Mouse (Mus musculus): ENCODE data around the gene Grik5.
A peak's percentile ranks its signal among the peaks of the same experiment; 100 is the strongest.
"Not testable (repeated sequence)": the region's sequence is repeated elsewhere in the genome, so short reads cannot be mapped to it uniquely, and the experiment has no call there.

Grik5 gene

GRCm38 (mm10) chr7:25067909-25068656 lies 4.1 kb downstream of the Grik5 start:
- DNase-seq (ENCODE audit: low read depth, low spot score): no peak
- H3K36me3 ChIP-seq (ENCODE audit: control insufficient read depth, insufficient read depth, low read length, poor library complexity, severe bottlenecking): no peaks in the 10 kb centered on the region
- peaks cover 4% of the 10 kb centered on the region; the same call in 1 of the 2 replicates for H3K27me3 ChIP-seq (ENCODE audit: control insufficient read depth, insufficient read depth, low read length, poor library complexity, severe bottlenecking)

DNA sequence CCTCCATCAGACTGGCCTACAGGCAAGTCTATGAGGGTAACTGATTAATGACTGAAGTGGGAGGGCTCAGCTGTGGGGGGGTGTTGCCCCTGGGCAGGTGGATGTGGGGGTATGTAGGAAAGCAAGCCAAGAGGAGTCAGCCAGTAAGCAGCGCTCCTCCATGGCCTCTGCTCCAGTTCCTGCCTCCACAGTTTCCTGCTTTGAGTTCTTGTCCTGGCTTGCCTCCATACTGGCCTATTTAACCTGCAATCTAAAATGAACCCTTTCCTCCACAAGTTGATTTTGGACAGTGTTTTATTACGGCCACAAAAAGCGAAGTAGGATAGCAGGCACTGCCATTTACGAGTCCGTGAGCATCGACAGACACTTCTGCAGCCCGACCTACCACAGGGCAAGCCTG lies 4.8 kb downstream of the Grik5 start:
- H3K36me3 ChIP-seq (ENCODE audit: control insufficient read depth, insufficient read depth, low read length, poor library complexity, severe bottlenecking): no peaks in the 10 kb centered on the region
- DNase-seq (ENCODE audit: low read depth, low spot score): no peak
- H3K27me3 ChIP-seq (ENCODE audit: control insufficient read depth, insufficient read depth, low read length, poor library complexity, severe bottlenecking): no peaks in the 10 kb centered on the region; the same call in 1 of the 2 replicates

GRCm38 (mm10) chr7:25063900-25064299 lies 8.2 kb downstream of the Grik5 start:
- Histone ChIP-seq H3K27me3 (ENCODE audit: control insufficient read depth, insufficient read depth, low read length, poor library complexity, severe bottlenecking) (no peaks in the 10 kb centered on the region), H3K36me3 (ENCODE audit: control insufficient read depth, insufficient read depth, low read length, poor library complexity, severe bottlenecking) (no peaks in the 10 kb centered on the region)
- no peak for DNase-seq (ENCODE audit: low read depth, low spot score)

GRCm38 (mm10) chr7:25063346-25063745 lies 8.8 kb downstream of the Grik5 start:
- Histone ChIP-seq H3K27me3 (ENCODE audit: control insufficient read depth, insufficient read depth, low read length, poor library complexity, severe bottlenecking) (no peaks in the 10 kb centered on the region), H3K36me3 (ENCODE audit: control insufficient read depth, insufficient read depth, low read length, poor library complexity, severe bottlenecking) (no peaks in the 10 kb centered on the region)
- DNase-seq (ENCODE audit: low read depth, low spot score): no peak

DNA sequence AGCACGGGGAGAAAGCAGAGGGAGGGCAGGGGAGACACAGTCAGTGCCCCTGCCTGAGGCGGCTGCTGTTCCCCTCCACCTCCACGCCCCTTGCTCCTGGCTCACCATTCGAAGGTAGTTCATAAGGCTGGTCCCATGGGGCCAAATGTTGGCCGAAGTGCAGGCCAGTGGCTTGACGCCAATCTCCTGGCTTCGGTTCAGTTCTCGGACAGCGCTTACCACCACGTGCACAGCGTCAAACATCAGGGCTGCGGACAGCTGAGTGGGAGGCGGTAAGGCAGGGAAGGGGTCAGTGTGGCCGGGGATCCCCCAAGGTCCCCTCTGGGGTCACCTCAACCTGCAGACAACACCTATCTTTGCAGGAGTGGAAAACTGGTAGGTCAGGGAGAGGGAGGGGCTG lies 13.3 kb downstream of the Grik5 start:
- no peak for DNase-seq (ENCODE audit: low read depth, low spot score)
- Histone ChIP-seq H3K36me3 (ENCODE audit: control insufficient read depth, insufficient read depth, low read length, poor library complexity, severe bottlenecking) (no peaks in the 10 kb centered on the region), H3K27me3 (ENCODE audit: control insufficient read depth, insufficient read depth, low read length, poor library complexity, severe bottlenecking) (no peaks in the 10 kb centered on the region)

GRCm38 (mm10) chr7:25058394-25058793 lies 13.8 kb downstream of the Grik5 start:
- H3K27me3 ChIP-seq (ENCODE audit: control insufficient read depth, insufficient read depth, low read length, poor library complexity, severe bottlenecking): no peaks in the 10 kb centered on the region
- no peak for DNase-seq (ENCODE audit: low read depth, low spot score)

GRCm38 (mm10) chr7:25057888-25058287 lies 14.3 kb downstream of the Grik5 start:
- H3K27me3 ChIP-seq (ENCODE audit: control insufficient read depth, insufficient read depth, low read length, poor library complexity, severe bottlenecking): no peaks in the 10 kb centered on the region
- DNase-seq (ENCODE audit: low read depth, low spot score): no peak
- no peaks in the 10 kb centered on the region for H3K36me3 ChIP-seq (ENCODE audit: control insufficient read depth, insufficient read depth, low read length, poor library complexity, severe bottlenecking)

More at GRCm38 (mm10) chr7:25058394-25058793, 13.8 kb downstream of the Grik5 start:
- H3K36me3 ChIP-seq (ENCODE audit: control insufficient read depth, insufficient read depth, low read length, poor library complexity, severe bottlenecking): no peaks in the 10 kb centered on the region

- no peak for DNase-seq (ENCODE audit: low read depth, low spot score)
- Histone ChIP-seq H3K27me3 (ENCODE audit: control insufficient read depth, insufficient read depth, low read length, poor library complexity, severe bottlenecking) (no peaks in the 10 kb centered on the region), H3K36me3 (ENCODE audit: control insufficient read depth, insufficient read depth, low read length, poor library complexity, severe bottlenecking) (no peaks in the 10 kb centered on the region)
Observed at GRCm38 (mm10) chr7:25056951-25057350, 15.2 kb downstream of the Grik5 start.

GRCm38 (mm10) chr7:25052587-25052986 lies 19.6 kb downstream of the Grik5 start:
- H3K36me3 ChIP-seq (ENCODE audit: control insufficient read depth, insufficient read depth, low read length, poor library complexity, severe bottlenecking): no peaks in the 10 kb centered on the region
- DNase-seq (ENCODE audit: low read depth, low spot score): no peak
- H3K27me3 ChIP-seq (ENCODE audit: control insufficient read depth, insufficient read depth, low read length, poor library complexity, severe bottlenecking): no peaks in the 10 kb centered on the region

DNA sequence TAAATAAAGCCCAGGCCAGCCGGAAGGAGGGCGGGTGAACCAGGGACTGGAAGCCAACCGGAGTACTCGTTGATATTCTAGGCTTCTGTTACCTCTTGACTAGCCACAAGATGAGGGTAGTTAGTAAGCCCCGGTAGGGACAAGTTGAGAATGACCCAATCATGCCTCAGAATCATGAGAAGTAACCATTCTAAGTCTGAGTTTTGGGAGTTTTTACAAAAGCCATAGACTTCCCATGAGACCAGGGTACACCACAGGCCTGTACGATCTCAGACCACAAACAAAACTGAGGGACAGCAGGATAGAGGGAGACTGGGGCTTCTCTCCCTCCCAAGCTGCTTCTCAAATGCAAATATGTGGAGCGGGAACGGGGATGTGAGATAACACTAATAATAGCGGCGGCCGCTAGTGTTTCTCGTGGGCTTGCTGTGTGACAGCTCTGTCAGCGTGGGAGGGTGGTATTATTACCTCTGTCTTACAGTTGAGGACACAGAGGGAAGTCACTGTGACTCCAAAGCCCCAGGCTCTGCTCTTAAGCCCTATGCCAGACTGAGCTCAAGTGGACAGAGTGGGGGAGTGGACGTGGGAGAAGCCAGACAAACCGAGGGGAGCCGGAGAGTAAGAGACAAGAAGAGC lies 22.7 kb downstream of the Grik5 start:
- Histone ChIP-seq H3K27me3 (ENCODE audit: control insufficient read depth, insufficient read depth, low read length, poor library complexity, severe bottlenecking) (no peaks in the 10 kb centered on the region), H3K36me3 (ENCODE audit: control insufficient read depth, insufficient read depth, low read length, poor library complexity, severe bottlenecking) (no peaks in the 10 kb centered on the region)
- no peak for DNase-seq (ENCODE audit: low read depth, low spot score)

DNA sequence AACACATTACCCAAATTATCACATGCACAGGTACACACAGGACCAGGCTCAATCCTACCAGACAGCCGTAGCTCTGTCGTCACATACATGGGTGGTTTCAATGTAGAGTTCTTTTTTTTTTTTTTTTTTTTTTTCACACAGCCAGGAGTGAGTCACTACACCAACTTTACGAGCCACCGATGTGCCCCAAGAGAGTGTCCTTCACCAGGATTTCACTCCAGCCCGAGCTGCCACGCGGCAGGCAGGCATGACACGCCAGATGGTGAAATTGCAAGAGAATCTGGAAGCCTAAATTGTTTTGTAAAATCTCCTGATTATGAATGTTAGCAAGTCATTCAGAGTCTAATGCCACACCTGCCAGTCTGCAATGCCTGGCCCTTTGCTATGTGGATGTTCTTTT lies 24.8 kb downstream of the Grik5 start:
- Histone ChIP-seq H3K36me3 (ENCODE audit: control insufficient read depth, insufficient read depth, low read length, poor library complexity, severe bottlenecking) (no peaks in the 10 kb centered on the region), H3K27me3 (ENCODE audit: control insufficient read depth, insufficient read depth, low read length, poor library complexity, severe bottlenecking) (no peaks in the 10 kb centered on the region)
- DNase-seq (ENCODE audit: low read depth, low spot score): no peak

DNA sequence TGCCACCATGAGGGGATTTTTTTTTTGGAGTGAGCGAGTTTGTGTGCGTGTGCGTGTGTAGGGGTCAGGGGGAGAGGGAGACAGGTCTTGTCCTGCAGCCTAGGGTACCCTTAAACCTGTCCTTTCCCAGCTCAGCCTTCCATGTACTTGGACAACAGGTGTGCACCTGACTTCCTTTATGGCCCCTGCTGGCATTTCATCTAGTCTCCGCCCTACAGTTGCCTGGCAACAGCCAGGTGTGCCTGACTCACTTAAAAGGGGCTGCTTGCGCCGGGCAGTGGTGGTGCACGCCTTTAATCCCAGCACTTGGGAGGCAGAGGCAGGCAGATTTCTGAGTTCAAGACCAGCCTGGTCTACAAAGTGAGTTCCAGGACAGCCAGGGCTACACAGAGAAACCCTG lies 27.5 kb downstream of the Grik5 start:
- not testable (repeated sequence) for DNase-seq (ENCODE audit: low read depth, low spot score); H3K36me3 ChIP-seq (ENCODE audit: control insufficient read depth, insufficient read depth, low read length, poor library complexity, severe bottlenecking); H3K27me3 ChIP-seq (ENCODE audit: control insufficient read depth, insufficient read depth, low read length, poor library complexity, severe bottlenecking)

GRCm38 (mm10) chr7:25041921-25042320 lies 30.2 kb downstream of the Grik5 start:
- no peak for DNase-seq (ENCODE audit: low read depth, low spot score)
- no peaks in the 10 kb centered on the region for H3K27me3 ChIP-seq (ENCODE audit: control insufficient read depth, insufficient read depth, low read length, poor library complexity, severe bottlenecking)
- no peaks in the 10 kb centered on the region for H3K36me3 ChIP-seq (ENCODE audit: control insufficient read depth, insufficient read depth, low read length, poor library complexity, severe bottlenecking)

GRCm38 (mm10) chr7:25035916-25036315 lies 36.2 kb downstream of the Grik5 start:
- no peaks in the 10 kb centered on the region for H3K27me3 ChIP-seq (ENCODE audit: control insufficient read depth, insufficient read depth, low read length, poor library complexity, severe bottlenecking)
- H3K36me3 ChIP-seq (ENCODE audit: control insufficient read depth, insufficient read depth, low read length, poor library complexity, severe bottlenecking): no peaks in the 10 kb centered on the region
- peak; percentile 81 for DNase-seq (ENCODE audit: low read depth, low spot score)

DNA sequence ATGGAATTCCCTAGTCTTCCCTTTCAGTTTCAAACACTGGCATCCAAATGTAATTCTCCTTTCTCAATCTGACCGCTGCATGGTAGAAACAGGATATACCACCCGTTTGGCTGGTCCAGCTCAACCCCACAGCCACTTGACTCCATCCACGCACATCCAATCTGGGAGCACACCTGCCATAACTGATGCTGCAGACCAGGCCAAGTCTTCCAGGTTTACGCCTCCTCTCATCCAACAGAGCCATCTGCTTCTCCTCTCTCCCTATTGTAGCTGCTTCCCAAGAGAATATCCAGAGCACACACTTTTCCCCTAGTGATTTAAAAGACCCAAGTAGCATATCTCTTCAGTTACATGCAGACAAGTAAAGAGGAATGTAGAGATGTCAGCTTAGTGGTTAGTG lies 37.4 kb downstream of the Grik5 start:
- no peaks in the 10 kb centered on the region for H3K27me3 ChIP-seq (ENCODE audit: control insufficient read depth, insufficient read depth, low read length, poor library complexity, severe bottlenecking)
- no peaks in the 10 kb centered on the region for H3K36me3 ChIP-seq (ENCODE audit: control insufficient read depth, insufficient read depth, low read length, poor library complexity, severe bottlenecking)
- DNase-seq (ENCODE audit: low read depth, low spot score): no peak

Data from splenic B cell, adult 2 months (primary cell).